Mouse (Mus musculus) ovary, adult 18-20 months (tissue): ENCODE measurements at regions not wholly inside any gene's neighbourhood (a gene's known extent, or its start where the extent isn't known, plus 50 kb on each side); places are given as distances from the start of the nearest gene placed in this dataset.

Experiments
- DNase-seq: peaks from one replicate; pipeline ENCODE4 v3.0.0; 2022; ENCODE audit warnings: low spot score, mixed read lengths

GRCm38 (mm10) chr10:16742246-16742645 is 980.8 kb upstream of the Cited2 start:
- no peak for DNase-seq

GRCm38 (mm10) chr10:16751546-16751945 is 971.5 kb upstream of the Cited2 start:
- no peak for DNase-seq

GRCm38 (mm10) chr10:16789641-16790243 is 933.3 kb upstream of the Cited2 start:
- no peak for DNase-seq

DNA sequence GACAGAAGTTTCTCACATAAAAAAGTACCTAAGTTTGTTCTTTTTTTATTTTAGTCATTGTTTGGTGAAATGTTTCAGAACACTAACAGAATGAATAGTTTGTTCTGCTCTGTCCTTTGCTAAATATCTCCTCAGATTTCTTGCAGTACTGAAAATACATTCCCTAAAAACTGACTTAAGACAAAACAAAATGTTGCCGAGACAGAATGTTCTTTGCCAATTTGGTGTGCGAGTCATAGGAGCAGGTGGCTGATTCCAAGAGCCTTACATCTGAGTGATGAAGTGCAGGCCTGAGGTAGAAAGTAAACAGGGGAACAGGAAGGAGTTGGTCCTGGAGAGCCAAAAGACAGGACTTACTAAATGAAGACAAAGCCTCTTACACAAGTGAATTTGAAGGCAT is 919.0 kb upstream of the Cited2 start:
- DNase-seq: no peak

DNA sequence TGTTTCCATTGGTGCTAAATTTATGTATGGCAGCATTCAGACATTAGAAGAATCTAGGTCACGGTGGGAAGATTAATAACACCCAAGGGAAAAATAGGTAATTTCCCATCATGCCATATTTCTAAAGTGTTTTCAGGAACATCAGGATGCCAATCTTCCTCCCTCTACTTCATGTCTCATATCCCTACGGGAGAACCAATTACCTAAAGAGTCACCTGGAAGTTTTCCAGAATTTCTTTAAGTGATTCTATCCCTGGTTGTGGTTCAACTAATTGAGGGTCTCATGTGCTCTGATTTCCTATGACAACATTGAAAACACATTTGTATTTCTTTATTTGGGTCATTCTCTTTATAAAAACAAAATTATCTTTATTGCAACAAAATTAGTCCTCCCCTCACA is 912.3 kb upstream of the Cited2 start:
- no peak for DNase-seq

DNA sequence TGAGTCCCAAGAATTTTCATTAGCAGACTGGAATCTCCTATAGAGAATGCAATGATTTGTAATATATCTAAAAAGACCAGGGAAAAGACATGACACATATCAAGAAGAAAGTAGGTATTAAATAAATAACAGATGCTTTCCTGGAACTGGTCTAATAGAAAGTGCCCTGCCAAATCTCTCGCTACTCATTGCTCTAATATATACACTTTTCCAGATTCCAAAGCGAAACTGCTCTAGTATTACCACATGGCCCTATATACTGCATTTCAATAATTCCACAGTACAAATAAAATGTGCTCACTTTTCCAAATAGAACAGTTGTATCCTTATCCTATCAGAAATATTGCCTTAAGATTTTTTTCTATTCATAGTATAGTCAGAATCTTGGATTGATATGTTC is 909.0 kb upstream of the Cited2 start:
- DNase-seq: no peak

DNA sequence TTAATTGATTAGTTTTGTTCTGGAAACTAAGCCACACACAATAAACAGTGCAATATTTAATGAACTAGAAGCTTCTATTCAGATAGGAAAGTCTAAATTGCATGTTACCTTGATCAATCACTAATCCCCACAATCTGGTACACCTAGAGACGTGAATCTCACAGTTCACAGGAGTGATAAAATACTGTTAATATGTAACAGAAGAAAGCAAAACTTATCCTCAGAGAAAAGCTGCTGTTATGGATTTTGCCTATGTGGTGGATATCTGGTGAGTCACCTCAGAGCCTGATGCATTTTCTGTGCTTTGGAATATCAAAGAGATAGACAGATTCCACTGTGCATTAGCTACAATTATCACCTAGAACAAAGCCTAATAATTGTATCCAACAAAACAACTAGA is 861.5 kb upstream of the Cited2 start:
- DNase-seq: no peak

- no peak for DNase-seq
Observed at GRCm38 (mm10) chr10:16866914-16867313, 856.1 kb upstream of the Cited2 start.

- DNase-seq: no peak
Observed at GRCm38 (mm10) chr10:16874131-16874530, 848.9 kb upstream of the Cited2 start.

DNA sequence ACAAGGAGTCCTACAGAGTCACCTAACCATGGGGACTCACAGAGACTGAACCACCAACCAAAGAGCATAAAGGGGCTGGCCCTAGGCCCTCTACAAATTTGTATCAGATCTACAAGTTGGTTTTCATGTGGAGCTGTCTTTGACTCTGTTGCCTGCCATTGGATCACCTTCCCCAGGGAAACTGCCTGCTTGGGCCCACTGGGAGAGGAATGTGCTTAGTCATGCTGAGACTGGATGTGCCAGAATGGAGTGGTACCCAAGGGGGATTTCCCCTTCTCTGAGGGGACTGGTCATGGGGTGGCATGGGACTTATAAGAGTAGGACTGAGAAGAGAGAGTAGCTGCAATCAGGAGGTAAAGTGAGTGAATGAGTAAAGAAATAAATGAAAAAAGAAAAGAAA is 844.8 kb upstream of the Cited2 start:
- DNase-seq: no peak

GRCm38 (mm10) chr10:16893316-16893715 is 829.7 kb upstream of the Cited2 start:
- DNase-seq: no peak

DNA sequence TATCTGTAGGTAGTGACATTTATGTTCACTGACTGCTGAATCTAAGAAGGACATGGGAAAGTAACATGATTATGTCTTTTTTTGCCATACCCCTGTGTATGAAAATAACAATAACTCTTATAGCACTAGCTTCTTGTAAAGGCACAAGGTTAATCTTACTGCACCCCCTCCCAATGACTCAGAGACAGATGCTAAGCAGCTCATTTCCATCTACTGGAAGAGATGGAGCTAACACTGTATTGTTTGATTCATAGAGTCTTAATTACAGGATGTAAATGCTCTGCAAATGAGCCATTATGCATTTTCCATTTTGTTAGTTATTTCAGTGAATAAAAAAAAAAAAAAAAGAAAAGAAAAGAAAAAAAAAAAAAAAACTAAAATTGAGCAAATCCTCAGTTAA is 827.7 kb upstream of the Cited2 start:
- DNase-seq: no peak

DNA sequence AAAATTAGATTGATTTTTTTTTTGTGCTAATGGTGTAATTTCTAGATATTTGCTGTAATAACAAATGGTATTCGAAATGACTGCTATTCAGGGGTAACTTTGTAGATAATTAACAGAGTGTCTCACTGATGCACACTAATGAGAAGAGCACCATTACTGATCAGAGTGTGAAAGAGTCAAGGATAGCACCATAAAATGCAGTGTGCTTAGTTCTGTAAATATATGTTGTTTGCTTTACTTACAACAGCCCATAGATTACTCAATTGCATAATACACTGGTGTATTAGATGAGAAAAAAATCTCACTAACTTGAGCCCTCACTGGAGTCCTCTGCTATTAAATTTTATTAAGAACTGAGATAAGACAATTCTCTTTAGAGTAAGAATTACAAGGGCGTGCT is 800.1 kb upstream of the Cited2 start:
- DNase-seq: no peak

GRCm38 (mm10) chr10:16923851-16924250 is 799.2 kb upstream of the Cited2 start:
- DNase-seq: no peak

- DNase-seq: no peak
Observed at GRCm38 (mm10) chr10:16937705-16938104, 785.3 kb upstream of the Cited2 start.

DNA sequence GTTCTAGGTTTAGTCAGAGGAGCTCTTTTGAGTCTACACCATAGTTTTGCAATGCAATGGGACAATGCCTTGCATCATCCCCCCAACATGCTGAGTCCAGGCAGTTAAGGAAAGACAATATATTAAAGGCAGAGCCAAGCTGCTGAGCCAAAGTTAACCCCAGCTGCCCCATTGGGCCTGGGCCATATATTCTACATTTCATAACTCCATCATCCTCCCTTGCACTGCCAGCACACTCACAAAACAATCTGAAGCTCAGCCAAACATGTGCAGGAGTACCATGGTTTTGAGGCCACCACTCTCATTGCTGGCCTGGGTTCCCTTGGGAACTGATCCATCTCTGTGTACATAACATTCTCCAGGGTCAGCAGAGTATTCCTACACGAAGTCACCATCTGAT is 771.4 kb upstream of the Cited2 start:
- DNase-seq: no peak

DNA sequence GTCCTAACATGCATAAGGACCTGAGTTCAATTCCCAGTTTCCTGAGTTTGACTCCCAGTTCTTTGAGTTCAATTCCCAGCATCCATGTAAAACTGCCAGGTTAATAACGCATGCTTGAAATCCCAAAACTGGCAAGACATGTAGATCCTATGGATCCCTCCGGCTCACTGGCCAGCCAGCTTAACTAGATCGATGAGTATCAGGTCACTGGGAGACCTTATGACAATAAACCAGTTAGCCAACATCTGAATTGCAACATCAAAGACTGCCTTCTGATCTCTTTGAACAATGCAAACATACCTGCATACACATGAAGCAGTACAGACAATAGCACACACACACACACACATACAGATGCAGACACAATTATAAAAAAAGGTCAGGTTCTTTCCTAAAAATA is 762.0 kb upstream of the Cited2 start:
- DNase-seq: no peak

GRCm38 (mm10) chr10:16962463-16962862 is 760.6 kb upstream of the Cited2 start:
- DNase-seq: no peak

DNA sequence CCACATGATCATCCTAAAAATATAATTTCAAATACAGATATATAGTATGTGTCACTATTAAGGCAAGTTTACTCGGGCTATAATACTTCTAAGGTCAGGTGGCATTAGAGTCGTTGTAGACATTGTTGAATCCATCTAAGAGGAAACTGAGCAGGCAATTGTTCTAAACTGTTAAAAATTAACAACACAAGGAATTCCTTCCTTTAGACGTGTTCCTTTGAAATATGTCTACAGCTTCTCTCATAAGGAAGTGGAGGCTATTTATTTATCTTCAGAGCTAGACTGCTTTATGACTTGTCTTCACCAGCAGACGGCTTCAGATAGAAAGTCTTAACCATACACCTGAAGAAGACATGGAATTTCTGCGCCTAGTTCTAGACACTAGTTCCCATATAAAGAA is 744.2 kb upstream of the Cited2 start:
- no peak for DNase-seq

DNA sequence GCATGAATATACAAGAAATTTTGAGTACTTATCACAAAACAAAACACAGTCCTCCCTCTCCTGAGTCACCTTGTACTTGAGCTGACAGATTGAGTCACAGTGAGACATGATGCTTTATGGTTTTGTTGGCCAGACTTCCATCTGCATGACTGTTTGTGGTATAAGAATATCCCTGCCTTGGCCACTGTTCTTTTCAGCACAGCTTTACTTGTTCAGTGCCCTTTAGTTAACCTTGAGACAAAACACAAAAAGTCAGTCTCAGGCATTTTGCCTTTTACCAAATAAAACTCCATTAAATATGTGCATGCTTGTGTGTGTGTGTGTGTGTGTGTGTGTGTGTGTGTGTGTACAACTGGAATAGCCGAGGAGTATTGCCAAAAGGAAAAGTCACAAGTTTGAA is 732.8 kb upstream of the Cited2 start:
- DNase-seq: no peak

GRCm38 (mm10) chr10:16993789-16994188 is 729.2 kb upstream of the Cited2 start:
- DNase-seq: peak; percentile 58

- DNase-seq: no peak
Observed at GRCm38 (mm10) chr10:16994526-16994925, 728.5 kb upstream of the Cited2 start.

- no peak for DNase-seq
Observed at GRCm38 (mm10) chr10:16995010-16995409, 728.0 kb upstream of the Cited2 start.

DNA sequence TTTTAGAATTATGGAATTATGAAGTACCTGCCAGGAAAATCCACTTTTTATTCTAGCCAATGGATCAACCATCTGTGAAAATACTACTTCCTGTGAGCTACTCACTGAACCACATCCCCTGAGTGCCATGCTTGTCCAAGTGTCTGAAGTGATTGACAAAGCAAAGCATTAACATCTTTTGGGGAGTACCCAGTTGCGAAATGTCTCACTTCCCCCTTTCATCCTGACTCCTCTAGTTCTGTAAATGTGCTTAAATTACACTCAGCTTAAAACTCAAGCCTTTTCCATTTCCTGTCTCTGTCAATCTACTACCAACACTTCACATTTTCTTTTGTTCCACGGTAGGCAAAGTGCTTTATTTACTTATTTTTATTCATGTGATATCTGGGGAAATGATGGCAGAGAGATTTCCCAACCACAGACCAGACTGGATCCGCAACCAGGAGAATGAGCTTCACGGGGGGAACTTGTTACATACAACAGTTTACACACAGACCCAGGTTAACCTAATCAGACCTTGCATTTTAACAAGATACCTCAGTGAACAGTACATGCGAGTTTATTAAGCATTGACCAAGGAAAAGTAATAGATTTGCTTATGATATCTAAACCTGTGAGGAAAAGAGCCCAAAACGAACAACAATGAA is 726.1 kb upstream of the Cited2 start:
- no peak for DNase-seq
